9 mouse cellular contexts compared by ENCODE assay signal in the genomic region with DNA sequence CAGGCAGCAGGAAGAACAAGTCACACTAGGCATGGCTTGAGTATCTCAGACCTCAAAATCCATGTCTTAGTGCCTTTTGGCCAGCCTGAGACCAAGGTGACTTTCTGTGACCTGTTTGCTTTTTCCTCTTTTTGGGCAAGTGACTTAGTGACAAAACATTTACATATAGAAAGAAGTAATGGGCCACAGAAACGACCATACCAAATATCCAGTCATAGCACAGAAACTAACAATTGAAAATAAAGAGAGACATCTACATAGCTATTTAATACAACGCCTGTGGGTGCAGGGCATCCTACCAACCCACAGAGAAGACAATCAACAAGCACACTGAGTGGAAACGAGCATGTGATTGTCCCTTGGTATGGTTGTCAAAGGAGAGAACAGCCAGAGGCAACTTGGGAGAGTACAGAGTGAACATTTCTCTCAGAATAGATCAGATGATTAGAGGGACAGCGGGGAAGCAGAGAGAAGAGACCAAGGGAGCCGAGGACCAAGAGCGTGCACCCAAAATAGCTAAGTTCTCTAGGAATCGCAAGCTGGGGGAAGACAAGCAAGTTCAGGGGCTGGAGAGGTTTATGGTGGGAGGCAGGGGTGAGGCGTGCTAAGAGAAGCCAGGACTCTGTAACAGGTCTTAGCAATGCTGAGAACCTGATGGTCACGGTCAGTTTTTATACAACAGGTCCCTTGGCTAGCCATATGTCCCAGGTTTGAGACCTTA. TPM values are rescaled to one million over a fixed set of nuclear protein-coding genes. Genes with fewer than 3 reads are reported as not detected.
A peak's percentile ranks its signal among the peaks of the same experiment; 100 is the strongest.
DNase-seq lines count a peak whose midpoint lies in the region; ATAC-seq lines count a peak whose summit lies in the region.
"Had no signal": no experiment of that assay in that cellular context is flagged by ENCODE, and none has a peak within 500 bp of the region (broad histone marks: within the 10 kb centered on the region; RNA-seq: fewer than 3 reads in every experiment).

No protein-coding gene starts in this region.

- H3K4me1 ChIP-seq in liver, embryonic 11.5 days (replicated peaks; ENCODE audit: control insufficient read depth, insufficient read depth, low read length): peaks cover 30% of the 10 kb centered on the region
- peaks cover 43% of the 10 kb centered on the region for H3K4me1 ChIP-seq in embryonic facial prominence, embryonic 10.5 days
- H3K4me1 ChIP-seq in intestine, embryonic 14.5 days (replicated peaks; ENCODE audit: control insufficient read depth, insufficient read depth, low read length): peaks cover 23% of the 10 kb centered on the region
- peaks cover 19% of the 10 kb centered on the region for H3K4me1 ChIP-seq in neural tube, embryonic 12.5 days

- peak overlapping the region; percentile 80 for H3K4me3 ChIP-seq in liver, embryonic 11.5 days (ENCODE audit: low read depth, low read length)
- peak overlapping the region; percentile 77 for H3K4me3 ChIP-seq in embryonic facial prominence, embryonic 10.5 days
- H3K4me3 ChIP-seq in intestine, embryonic 14.5 days (ENCODE audit: low read depth, low read length): peak overlapping the region; percentile 69; the same call in 1 of the 2 replicates
- no peak overlapping the region for H3K4me3 ChIP-seq in neural tube, embryonic 12.5 days

- peak overlapping the region; percentile 72 for H3K4me2 ChIP-seq in liver, embryonic 11.5 days
- H3K4me2 ChIP-seq in intestine, embryonic 14.5 days (ENCODE audit: low read length): peak overlapping the region; percentile 78
- H3K4me2 ChIP-seq in neural tube, embryonic 12.5 days (replicated peaks): peak overlapping the region; percentile 64

- peak overlapping the region; percentile 89 for H3K27ac ChIP-seq in liver, embryonic 11.5 days (ENCODE audit: low read depth, low read length)
- H3K27ac ChIP-seq in embryonic facial prominence, embryonic 10.5 days (replicated peaks): peak overlapping the region; percentile 93; the same call in 1 of the 2 replicates
- no peak overlapping the region for H3K27ac ChIP-seq in intestine, embryonic 14.5 days (ENCODE audit: low read depth)
- no peak overlapping the region for H3K27ac ChIP-seq in neural tube, embryonic 12.5 days

- H3K36me3 ChIP-seq in liver, embryonic 11.5 days (ENCODE audit: control insufficient read depth, insufficient read depth, low read length): no peaks in the 10 kb centered on the region
- 0 out of 2 replicates have a peak, but pooled peaks cover 4% of the 10 kb centered on the region for H3K36me3 ChIP-seq in embryonic facial prominence, embryonic 10.5 days (replicated peaks)
- no peaks in the 10 kb centered on the region for H3K36me3 ChIP-seq in intestine, embryonic 14.5 days (ENCODE audit: control insufficient read depth, insufficient read depth, low read length)
- no peaks in the 10 kb centered on the region for H3K36me3 ChIP-seq in neural tube, embryonic 12.5 days

- H3K9ac ChIP-seq in liver, embryonic 11.5 days (ENCODE audit: low read depth, low read length): peak overlapping the region; percentile 91
- H3K9ac ChIP-seq in intestine, embryonic 14.5 days (ENCODE audit: low read length): peak overlapping the region; percentile 77; the same call in 1 of the 2 replicates
- peak overlapping the region; percentile 74; the same call in 1 of the 2 replicates for H3K9ac ChIP-seq in neural tube, embryonic 12.5 days

- 52% methylated on average over 9 of the region's 9 CpGs for WGBS in liver, embryonic 11.5 days
- WGBS in embryonic facial prominence, embryonic 10.5 days: 51% methylated on average over 9 of the region's 9 CpGs
- 58% methylated on average over 9 of the region's 9 CpGs for WGBS in intestine, embryonic 14.5 days
- WGBS in neural tube, embryonic 12.5 days: 55% methylated on average over 9 of the region's 9 CpGs

- H3K27me3 ChIP-seq in liver, embryonic 11.5 days (replicated peaks; ENCODE audit: control insufficient read depth, insufficient read depth, low read length): 0 out of 2 replicates have a peak, but pooled peaks cover 4% of the 10 kb centered on the region
- peaks cover 34% of the 10 kb centered on the region for H3K27me3 ChIP-seq in embryonic facial prominence, embryonic 10.5 days (replicated peaks; ENCODE audit: low read depth, poor library complexity, severe bottlenecking)
- peaks cover 5% of the 10 kb centered on the region for H3K27me3 ChIP-seq in intestine, embryonic 14.5 days (replicated peaks; ENCODE audit: control insufficient read depth, insufficient read depth, low read length)
- H3K27me3 ChIP-seq in neural tube, embryonic 12.5 days (replicated peaks): peaks cover 9% of the 10 kb centered on the region

- H3K9me3 ChIP-seq in liver, embryonic 11.5 days (ENCODE audit: control insufficient read depth, low read length): no peaks in the 10 kb centered on the region
- H3K9me3 ChIP-seq in embryonic facial prominence, embryonic 10.5 days: no peaks in the 10 kb centered on the region
- no peaks in the 10 kb centered on the region for H3K9me3 ChIP-seq in intestine, embryonic 14.5 days (ENCODE audit: control insufficient read depth, low read length)
- H3K9me3 ChIP-seq in neural tube, embryonic 12.5 days: no peaks in the 10 kb centered on the region

- no peak for ATAC-seq in liver, embryonic 11.5 days (replicated peaks; ENCODE audit: low FRiP score)
- ATAC-seq in intestine, embryonic 14.5 days (replicated peaks; ENCODE audit: low FRiP score, low TSS enrichment, low read depth): no peak
- no peak for ATAC-seq in neural tube, embryonic 12.5 days (ENCODE audit: low FRiP score, low read depth)

- no peak for DNase-seq in liver, embryonic 11.5 days (ENCODE audit: low spot score)
- no peak for DNase-seq in liver
- DNase-seq in embryonic facial prominence, embryonic 10.5 days (ENCODE audit: low spot score): no peak
- no peak for DNase-seq in intestine, embryonic 14.5 days (ENCODE audit: low spot score)
- DNase-seq in ovary, postnatal 36 days (ENCODE audit: low spot score): no peak
- no peak for DNase-seq in ovary, postnatal 14 days (ENCODE audit: low spot score)
- DNase-seq in layer of hippocampus, postnatal 10 days (ENCODE audit: low spot score in 2 of 2): no peak

RNA-seq across cellular contexts. Expression of a gene that starts 3.0 kb away (rescaled TPM):
- 16.2 and 16.8 TPM in 2 replicates for polyA plus RNA-seq in liver, embryonic 11.5 days (2014; fragmentation: Nextera tagmentation; extraction: Ambion mirVana)
- polyA plus RNA-seq in embryonic facial prominence, embryonic 10.5 days (2016; fragmentation: Nextera tagmentation; extraction: Ambion mirVana): 24.7 and 25.0 TPM in 2 replicates
- polyA plus RNA-seq in intestine, embryonic 14.5 days (2014; fragmentation: Nextera tagmentation; extraction: Ambion mirVana): 25.1 and 28.5 TPM in 2 replicates
- 32.6 and 34.7 TPM in 2 replicates for polyA plus RNA-seq in neural tube, embryonic 12.5 days (2016; fragmentation: Nextera tagmentation; extraction: Ambion mirVana)
- total RNA-seq in layer of hippocampus, postnatal 10 days (2021): 10 to 100 TPM; 26.1 to 27.7 TPM

RNA-seq across cellular contexts. Expression of a gene that starts 7.8 kb away (rescaled TPM):
- polyA plus RNA-seq in liver, embryonic 11.5 days (2014; fragmentation: Nextera tagmentation; extraction: Ambion mirVana): 0.29 TPM in 1 of 2 replicates, not detected in the other
- polyA plus RNA-seq in embryonic facial prominence, embryonic 10.5 days (2016; fragmentation: Nextera tagmentation; extraction: Ambion mirVana): 2.4 and 2.8 TPM in 2 replicates
- not detected in 2 replicates for polyA plus RNA-seq in intestine, embryonic 14.5 days (2014; fragmentation: Nextera tagmentation; extraction: Ambion mirVana)
- not detected in 2 replicates for polyA plus RNA-seq in neural tube, embryonic 12.5 days (2016; fragmentation: Nextera tagmentation; extraction: Ambion mirVana)
- not detected for total RNA-seq in layer of hippocampus, postnatal 10 days (2021)
- total RNA-seq: neutrophil, adult 5-6 weeks had no signal

Comparison
In these comparisons a context has a peak if more than half of its experiments do, and no peak if none do; other contexts are left out.
1. H3K27ac ChIP-seq: peak in liver, embryonic 11.5 days (single experiment) and embryonic facial prominence, embryonic 10.5 days (single experiment); none in intestine, embryonic 14.5 days (single experiment) and neural tube, embryonic 12.5 days (single experiment).
2. Peak in every context shown above with its lines, with median percentiles within 50 percentile points of each other: H3K4me2 ChIP-seq and H3K9ac ChIP-seq.